Mouse (Mus musculus): ENCODE data around the gene Zdhhc14. TPM values are rescaled to one million over a fixed set of nuclear protein-coding genes. Genes with fewer than 3 reads are reported as not detected.

Zdhhc14 gene
- total and polyA plus RNA-seq, 2 experiments from 2014 or later, result 0.74 to 5.2 TPM

DNA sequence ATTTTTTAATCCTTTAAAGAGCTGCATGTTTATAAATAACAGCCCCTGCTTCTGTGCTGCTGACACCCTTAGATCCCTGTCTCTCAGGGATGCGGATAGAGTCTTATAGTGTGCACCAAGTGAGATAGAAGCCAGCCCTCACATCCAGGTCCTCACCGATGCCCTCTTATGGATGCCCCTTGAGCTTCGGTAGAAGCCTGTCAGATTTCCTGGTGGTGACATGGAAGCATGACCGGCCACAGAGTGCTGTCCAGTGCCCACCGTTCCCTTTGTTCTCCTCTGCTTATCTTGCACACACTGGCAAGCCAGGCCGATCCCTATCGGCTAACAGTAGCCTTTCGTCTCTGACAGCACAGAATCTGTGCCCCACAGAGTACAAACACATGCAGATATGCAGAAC is 183.6 kb downstream of the Zdhhc14 start:
- H3K4me2 ChIP-seq (ENCODE audit: low read depth, low read length), result no peak overlapping the region
- no peak for DNase-seq (ENCODE audit: low spot score)
- WGBS, result 43% methylated on average over 8 of the region's 8 CpGs

GRCm38 (mm10) chr17:5679315-5679714 is 187.0 kb downstream of the Zdhhc14 start:
- 51% methylated on average over 1 of the region's 1 CpGs for WGBS
- Histone ChIP-seq H3K36me3 (replicated peaks; ENCODE audit: control insufficient read depth, insufficient read depth, low read length) (no peaks in the 10 kb centered on the region), H3K27ac (ENCODE audit: low read depth) (no peak overlapping the region), H3K27me3 (ENCODE audit: control insufficient read depth, insufficient read depth, low read length) (no peaks in the 10 kb centered on the region), H3K4me1 (ENCODE audit: control insufficient read depth, insufficient read depth) (no peaks in the 10 kb centered on the region), H3K9me3 (replicated peaks; ENCODE audit: control insufficient read depth, low read length) (no peaks in the 10 kb centered on the region), H3K4me2 (ENCODE audit: low read depth, low read length) (no peak overlapping the region), H3K4me3 (ENCODE audit: low read depth, low read length) (no peak overlapping the region), H3K9ac (replicated peaks; ENCODE audit: low read depth, low read length) (no peak overlapping the region)
- ATAC-seq (ENCODE audit: insufficient read depth, low read depth) (no peak), DNase-seq (ENCODE audit: low spot score) (no peak)
- TF ChIP-seq EP300 (IDR thresholded peaks at IDR 0.05; ENCODE audit: low read depth) (no peak), CTCF (IDR thresholded peaks at IDR 0.05; ENCODE audit: low read depth) (no peak)

More for the DNA sequence above, 183.6 kb downstream of the Zdhhc14 start:
- Histone ChIP-seq H3K4me1 (ENCODE audit: control insufficient read depth, insufficient read depth) (no peaks in the 10 kb centered on the region), H3K9ac (replicated peaks; ENCODE audit: low read depth, low read length) (no peak overlapping the region), H3K27ac (ENCODE audit: low read depth) (no peak overlapping the region), H3K9me3 (replicated peaks; ENCODE audit: control insufficient read depth, low read length) (no peaks in the 10 kb centered on the region), H3K36me3 (replicated peaks; ENCODE audit: control insufficient read depth, insufficient read depth, low read length) (no peaks in the 10 kb centered on the region), H3K4me3 (ENCODE audit: low read depth, low read length) (no peak overlapping the region), H3K27me3 (ENCODE audit: control insufficient read depth, insufficient read depth, low read length) (no peaks in the 10 kb centered on the region)
- ATAC-seq (ENCODE audit: insufficient read depth, low read depth), result no peak
- TF ChIP-seq EP300 (IDR thresholded peaks at IDR 0.05; ENCODE audit: low read depth) (no peak), CTCF (IDR thresholded peaks at IDR 0.05; ENCODE audit: low read depth) (0 out of 2 replicates have a peak, but pooled peaks have one; percentile 1)

- Histone ChIP-seq H3K4me2 (ENCODE audit: low read depth, low read length) (no peak overlapping the region), H3K4me1 (ENCODE audit: control insufficient read depth, insufficient read depth) (no peaks in the 10 kb centered on the region), H3K9me3 (replicated peaks; ENCODE audit: control insufficient read depth, low read length) (no peaks in the 10 kb centered on the region), H3K4me3 (ENCODE audit: low read depth, low read length) (no peak overlapping the region), H3K36me3 (replicated peaks; ENCODE audit: control insufficient read depth, insufficient read depth, low read length) (no peaks in the 10 kb centered on the region), H3K9ac (replicated peaks; ENCODE audit: low read depth, low read length) (no peak overlapping the region), H3K27me3 (ENCODE audit: control insufficient read depth, insufficient read depth, low read length) (no peaks in the 10 kb centered on the region), H3K27ac (ENCODE audit: low read depth) (no peak overlapping the region)
- TF ChIP-seq CTCF (IDR thresholded peaks at IDR 0.05; ENCODE audit: low read depth), result no peak
- no peak for TF ChIP-seq EP300 (IDR thresholded peaks at IDR 0.05; ENCODE audit: low read depth)
- WGBS, result 87% methylated on average over 7 of the region's 7 CpGs
- DNase-seq (ENCODE audit: low spot score), result no peak
- no peak for ATAC-seq (ENCODE audit: insufficient read depth, low read depth)
Observed at GRCm38 (mm10) chr17:5685324-5685723, 193.0 kb downstream of the Zdhhc14 start.

- H3K4me1 ChIP-seq (ENCODE audit: control insufficient read depth, insufficient read depth), result no peaks in the 10 kb centered on the region
- no peaks in the 10 kb centered on the region for H3K27me3 ChIP-seq (ENCODE audit: control insufficient read depth, insufficient read depth, low read length)
- no peak overlapping the region for H3K4me2 ChIP-seq (ENCODE audit: low read depth, low read length)
- no peak overlapping the region for H3K9ac ChIP-seq (replicated peaks; ENCODE audit: low read depth, low read length)
- H3K36me3 ChIP-seq (replicated peaks; ENCODE audit: control insufficient read depth, insufficient read depth, low read length), result no peaks in the 10 kb centered on the region
- DNase-seq (ENCODE audit: low spot score) (peak; percentile 34), ATAC-seq (ENCODE audit: insufficient read depth, low read depth) (no peak; the same call in 1 of the 2 replicates)
- H3K4me3 ChIP-seq (ENCODE audit: low read depth, low read length), result no peak overlapping the region
- H3K9me3 ChIP-seq (replicated peaks; ENCODE audit: control insufficient read depth, low read length), result no peaks in the 10 kb centered on the region
- TF ChIP-seq CTCF (IDR thresholded peaks at IDR 0.05; ENCODE audit: low read depth) (no peak), EP300 (IDR thresholded peaks at IDR 0.05; ENCODE audit: low read depth) (no peak)
- no peak overlapping the region for H3K27ac ChIP-seq (ENCODE audit: low read depth)
- 39% methylated on average over 4 of the region's 4 CpGs for WGBS
Observed at GRCm38 (mm10) chr17:5687810-5688209, 195.5 kb downstream of the Zdhhc14 start.

GRCm38 (mm10) chr17:5688222-5688621 is 195.9 kb downstream of the Zdhhc14 start:
- Histone ChIP-seq H3K9me3 (replicated peaks; ENCODE audit: control insufficient read depth, low read length) (no peaks in the 10 kb centered on the region), H3K4me2 (ENCODE audit: low read depth, low read length) (no peak overlapping the region), H3K27me3 (ENCODE audit: control insufficient read depth, insufficient read depth, low read length) (no peaks in the 10 kb centered on the region), H3K27ac (ENCODE audit: low read depth) (no peak overlapping the region), H3K9ac (replicated peaks; ENCODE audit: low read depth, low read length) (no peak overlapping the region), H3K36me3 (replicated peaks; ENCODE audit: control insufficient read depth, insufficient read depth, low read length) (no peaks in the 10 kb centered on the region), H3K4me3 (ENCODE audit: low read depth, low read length) (no peak overlapping the region), H3K4me1 (ENCODE audit: control insufficient read depth, insufficient read depth) (no peaks in the 10 kb centered on the region)
- ATAC-seq (ENCODE audit: insufficient read depth, low read depth) (no peak), DNase-seq (ENCODE audit: low spot score) (no peak)
- TF ChIP-seq EP300 (IDR thresholded peaks at IDR 0.05; ENCODE audit: low read depth), result no peak
- TF ChIP-seq CTCF (IDR thresholded peaks at IDR 0.05; ENCODE audit: low read depth), result no peak
- 79% methylated on average over 2 of the region's 2 CpGs for WGBS

DNA sequence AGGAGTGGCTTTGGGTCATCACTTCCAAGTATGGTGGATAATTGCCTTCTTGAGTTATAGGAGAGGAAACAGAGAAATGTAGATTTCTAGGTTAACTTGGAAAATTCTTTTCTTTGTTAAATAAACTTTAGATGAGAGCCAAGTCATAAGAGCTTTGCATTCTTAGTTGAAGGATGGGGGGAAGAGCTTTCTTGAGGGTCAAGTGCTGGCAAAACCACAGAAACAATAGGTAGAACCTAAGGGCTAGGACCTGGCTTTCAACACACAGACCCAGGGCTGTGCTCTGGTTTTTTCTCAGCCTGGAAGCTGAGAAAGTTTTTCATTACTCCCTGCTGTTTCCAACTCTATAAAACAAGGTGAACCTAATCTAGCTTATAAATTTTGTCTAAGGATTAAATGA is 196.3 kb downstream of the Zdhhc14 start:
- no peak for ATAC-seq (ENCODE audit: insufficient read depth, low read depth)
- no peak for TF ChIP-seq EP300 (IDR thresholded peaks at IDR 0.05; ENCODE audit: low read depth)
- TF ChIP-seq CTCF (IDR thresholded peaks at IDR 0.05; ENCODE audit: low read depth), result no peak

More for the DNA sequence above, 196.3 kb downstream of the Zdhhc14 start:
- Histone ChIP-seq H3K9ac (replicated peaks; ENCODE audit: low read depth, low read length) (no peak overlapping the region), H3K36me3 (replicated peaks; ENCODE audit: control insufficient read depth, insufficient read depth, low read length) (no peaks in the 10 kb centered on the region), H3K4me1 (ENCODE audit: control insufficient read depth, insufficient read depth) (no peaks in the 10 kb centered on the region), H3K4me2 (ENCODE audit: low read depth, low read length) (no peak overlapping the region), H3K27me3 (ENCODE audit: control insufficient read depth, insufficient read depth, low read length) (no peaks in the 10 kb centered on the region), H3K4me3 (ENCODE audit: low read depth, low read length) (no peak overlapping the region), H3K9me3 (replicated peaks; ENCODE audit: control insufficient read depth, low read length) (no peaks in the 10 kb centered on the region), H3K27ac (ENCODE audit: low read depth) (no peak overlapping the region)
- DNase-seq (ENCODE audit: low spot score), result no peak
